Mouse (Mus musculus): ENCODE measurements around the gene Ppp4r1. TPM values are rescaled to one million over a fixed set of nuclear protein-coding genes. Genes with fewer than 3 reads are reported as not detected.

Ppp4r1 gene
- polyA plus RNA-seq, 1 experiment from 2014 or later = 29.9 TPM

GRCm38 (mm10) chr17:65774439-65774838 lies 7.9 kb upstream of the Ppp4r1 start:
- H3K9me3 ChIP-seq = no peaks in the 10 kb centered on the region
- no peak overlapping the region for H3K9ac ChIP-seq
- no peaks in the 10 kb centered on the region for H3K36me3 ChIP-seq
- no peak overlapping the region for H3K4me2 ChIP-seq
- ATAC-seq (ENCODE audit: insufficient read depth, low FRiP score, low read depth) = peak; percentile 28; the same call in 1 of the 2 replicates
- H3K27me3 ChIP-seq (replicated peaks) = no peaks in the 10 kb centered on the region
- no peak overlapping the region for H3K4me3 ChIP-seq (replicated peaks)
- WGBS = 61% methylated on average over 7 of the region's 7 CpGs
- H3K4me1 ChIP-seq = peaks cover 16% of the 10 kb centered on the region
- no peak overlapping the region for H3K27ac ChIP-seq

GRCm38 (mm10) chr17:65776228-65776627 lies 6.1 kb upstream of the Ppp4r1 start:
- no peak for ATAC-seq (ENCODE audit: insufficient read depth, low FRiP score, low read depth)
- no peak overlapping the region for H3K4me3 ChIP-seq (replicated peaks)
- H3K36me3 ChIP-seq = no peaks in the 10 kb centered on the region
- WGBS = 67% methylated on average over 1 of the region's 1 CpGs
- H3K4me1 ChIP-seq = peaks cover 16% of the 10 kb centered on the region
- H3K27ac ChIP-seq = no peak overlapping the region
- no peaks in the 10 kb centered on the region for H3K9me3 ChIP-seq
- no peaks in the 10 kb centered on the region for H3K27me3 ChIP-seq (replicated peaks)
- H3K9ac ChIP-seq = no peak overlapping the region
- H3K4me2 ChIP-seq = no peak overlapping the region

- H3K4me2 ChIP-seq = no peak overlapping the region
- H3K9ac ChIP-seq = no peak overlapping the region
- no peaks in the 10 kb centered on the region for H3K27me3 ChIP-seq (replicated peaks)
- no peak overlapping the region for H3K4me3 ChIP-seq (replicated peaks)
- no peaks in the 10 kb centered on the region for H3K9me3 ChIP-seq
- peaks cover 9% of the 10 kb centered on the region for H3K4me1 ChIP-seq
- no peak for ATAC-seq (ENCODE audit: insufficient read depth, low FRiP score, low read depth)
- 90% methylated on average over 4 of the region's 4 CpGs for WGBS
- H3K36me3 ChIP-seq = no peaks in the 10 kb centered on the region
- no peak overlapping the region for H3K27ac ChIP-seq
These were observed 4.9 kb upstream of the Ppp4r1 start for GRCm38 (mm10) chr17:65777461-65777860.

- no peaks in the 10 kb centered on the region for H3K36me3 ChIP-seq
- no peak overlapping the region for H3K9ac ChIP-seq
- no peak overlapping the region for H3K27ac ChIP-seq
- H3K4me1 ChIP-seq = peaks cover 6% of the 10 kb centered on the region
- no peaks in the 10 kb centered on the region for H3K9me3 ChIP-seq
- no peak overlapping the region for H3K4me2 ChIP-seq
- H3K27me3 ChIP-seq (replicated peaks) = no peaks in the 10 kb centered on the region
- H3K4me3 ChIP-seq (replicated peaks) = no peak overlapping the region
- no peak for ATAC-seq (ENCODE audit: insufficient read depth, low FRiP score, low read depth)
- WGBS = 82% methylated on average over 2 of the region's 2 CpGs
These were observed 1.4 kb upstream of the Ppp4r1 start for GRCm38 (mm10) chr17:65780970-65781369.

GRCm38 (mm10) chr17:65783182-65784161 lies 1.1 kb downstream of the Ppp4r1 start:
- Histone ChIP-seq H3K27ac (peak overlapping the region; percentile 97), H3K4me2 (peak overlapping the region; percentile 69), H3K27me3 (replicated peaks) (no peaks in the 10 kb centered on the region), H3K36me3 (no peaks in the 10 kb centered on the region), H3K4me3 (replicated peaks) (peak overlapping the region; percentile 87), H3K9ac (peak overlapping the region; percentile 98), H3K9me3 (no peaks in the 10 kb centered on the region), H3K4me1 (peaks cover 6% of the 10 kb centered on the region)
- 0% methylated on average over 64 of the region's 135 CpGs for WGBS
- peak; percentile 69 for ATAC-seq (ENCODE audit: insufficient read depth, low FRiP score, low read depth)

- Histone ChIP-seq H3K4me3 (replicated peaks) (peak overlapping the region; percentile 15; the same call in 1 of the 2 replicates), H3K27ac (peak overlapping the region; percentile 6; the same call in 1 of the 2 replicates), H3K9me3 (no peaks in the 10 kb centered on the region), H3K4me2 (peak overlapping the region; percentile 57), H3K27me3 (replicated peaks) (no peaks in the 10 kb centered on the region), H3K4me1 (peaks cover 8% of the 10 kb centered on the region), H3K36me3 (no peaks in the 10 kb centered on the region), H3K9ac (no peak overlapping the region)
- no peak for ATAC-seq (ENCODE audit: insufficient read depth, low FRiP score, low read depth)
- WGBS = 62% methylated on average over 8 of the region's 8 CpGs
These were observed 2.3 kb downstream of the Ppp4r1 start for GRCm38 (mm10) chr17:65784610-65785140.

- H3K36me3 ChIP-seq = no peaks in the 10 kb centered on the region
- H3K4me3 ChIP-seq (replicated peaks) = no peak overlapping the region
- no peaks in the 10 kb centered on the region for H3K9me3 ChIP-seq
- peaks cover 8% of the 10 kb centered on the region for H3K4me1 ChIP-seq
- ATAC-seq (ENCODE audit: insufficient read depth, low FRiP score, low read depth) = no peak
- H3K4me2 ChIP-seq = no peak overlapping the region
- no peak overlapping the region for H3K27ac ChIP-seq
- H3K9ac ChIP-seq = no peak overlapping the region
- H3K27me3 ChIP-seq (replicated peaks) = no peaks in the 10 kb centered on the region
These were observed 3.3 kb downstream of the Ppp4r1 start for GRCm38 (mm10) chr17:65785707-65786106.

GRCm38 (mm10) chr17:65786225-65786624 lies 3.9 kb downstream of the Ppp4r1 start:
- no peaks in the 10 kb centered on the region for H3K36me3 ChIP-seq
- H3K9ac ChIP-seq = no peak overlapping the region
- no peak overlapping the region for H3K4me2 ChIP-seq
- H3K4me3 ChIP-seq (replicated peaks) = no peak overlapping the region
- no peak overlapping the region for H3K27ac ChIP-seq
- H3K4me1 ChIP-seq = peaks cover 8% of the 10 kb centered on the region
- WGBS = 70% methylated on average over 7 of the region's 7 CpGs
- no peaks in the 10 kb centered on the region for H3K9me3 ChIP-seq
- no peaks in the 10 kb centered on the region for H3K27me3 ChIP-seq (replicated peaks)
- ATAC-seq (ENCODE audit: insufficient read depth, low FRiP score, low read depth) = no peak

- ATAC-seq (ENCODE audit: insufficient read depth, low FRiP score, low read depth) = no peak
- Histone ChIP-seq H3K4me2 (no peak overlapping the region), H3K27ac (no peak overlapping the region), H3K36me3 (no peaks in the 10 kb centered on the region), H3K27me3 (replicated peaks) (no peaks in the 10 kb centered on the region), H3K4me1 (peaks cover 8% of the 10 kb centered on the region), H3K4me3 (replicated peaks) (no peak overlapping the region), H3K9ac (no peak overlapping the region), H3K9me3 (no peaks in the 10 kb centered on the region)
- 70% methylated on average over 4 of the region's 4 CpGs for WGBS
These were observed 4.9 kb downstream of the Ppp4r1 start for GRCm38 (mm10) chr17:65787261-65787660.

- H3K4me1 ChIP-seq = peaks cover 8% of the 10 kb centered on the region
- no peak overlapping the region for H3K27ac ChIP-seq
- no peak overlapping the region for H3K4me3 ChIP-seq (replicated peaks)
- no peaks in the 10 kb centered on the region for H3K27me3 ChIP-seq (replicated peaks)
- WGBS = 59% methylated on average over 12 of the region's 12 CpGs
- H3K9me3 ChIP-seq = no peaks in the 10 kb centered on the region
- H3K36me3 ChIP-seq = no peaks in the 10 kb centered on the region
- ATAC-seq (ENCODE audit: insufficient read depth, low FRiP score, low read depth) = no peak
- no peak overlapping the region for H3K9ac ChIP-seq
- no peak overlapping the region for H3K4me2 ChIP-seq
These were observed 6.3 kb downstream of the Ppp4r1 start for GRCm38 (mm10) chr17:65788542-65789291.

GRCm38 (mm10) chr17:65789576-65789975 lies 7.2 kb downstream of the Ppp4r1 start:
- no peak for ATAC-seq (ENCODE audit: insufficient read depth, low FRiP score, low read depth)
- no peaks in the 10 kb centered on the region for H3K36me3 ChIP-seq
- WGBS = 95% methylated on average over 6 of the region's 6 CpGs
- peaks cover 4% of the 10 kb centered on the region for H3K4me1 ChIP-seq
- H3K27ac ChIP-seq = no peak overlapping the region
- no peaks in the 10 kb centered on the region for H3K27me3 ChIP-seq (replicated peaks)
- H3K4me2 ChIP-seq = no peak overlapping the region
- H3K9ac ChIP-seq = no peak overlapping the region
- H3K4me3 ChIP-seq (replicated peaks) = no peak overlapping the region
- H3K9me3 ChIP-seq = no peaks in the 10 kb centered on the region

- no peak overlapping the region for H3K27ac ChIP-seq
- peaks cover 3% of the 10 kb centered on the region; the same call in 1 of the 2 replicates for H3K36me3 ChIP-seq
- WGBS = 93% methylated on average over 2 of the region's 2 CpGs
- peaks cover 2% of the 10 kb centered on the region; the same call in 1 of the 2 replicates for H3K4me1 ChIP-seq
- no peaks in the 10 kb centered on the region for H3K27me3 ChIP-seq (replicated peaks)
- H3K4me3 ChIP-seq (replicated peaks) = no peak overlapping the region
- no peak overlapping the region for H3K4me2 ChIP-seq
- H3K9ac ChIP-seq = no peak overlapping the region
- no peak for ATAC-seq (ENCODE audit: insufficient read depth, low FRiP score, low read depth)
- no peaks in the 10 kb centered on the region for H3K9me3 ChIP-seq
These were observed 8.8 kb downstream of the Ppp4r1 start for GRCm38 (mm10) chr17:65791161-65791560.

Measured in stomach, embryonic 15.5 days (tissue).